Mouse (Mus musculus): ENCODE measurements around the gene Fam168a. TPM values are rescaled to one million over a fixed set of nuclear protein-coding genes. Genes with fewer than 3 reads are reported as not detected.
"Not testable (repeated sequence)": the region's sequence is repeated elsewhere in the genome, so short reads cannot be mapped to it uniquely, and the experiment has no call there.

Gene Fam168a
- polyA plus RNA-seq, 1 experiment: 158 TPM

GRCm38 (mm10) chr7:100845026-100845400 is 138.6 kb downstream of the Fam168a start:
- TF ChIP-seq CTCF (IDR thresholded peaks at IDR 0.05; ENCODE audit: borderline replicate concordance, extremely low read depth, insufficient read depth, insufficient read length): no peak
- TF ChIP-seq POLR2A (IDR thresholded peaks at IDR 0.05; ENCODE audit: borderline replicate concordance, extremely low read depth, insufficient read depth, insufficient read length, poor library complexity, severe bottlenecking): no peak
- DNase-seq (ENCODE audit: low read depth): no peak

- peak; percentile 30 for DNase-seq (ENCODE audit: low read depth)
- TF ChIP-seq CTCF (IDR thresholded peaks at IDR 0.05; ENCODE audit: borderline replicate concordance, extremely low read depth, insufficient read depth, insufficient read length) (no peak), POLR2A (IDR thresholded peaks at IDR 0.05; ENCODE audit: borderline replicate concordance, extremely low read depth, insufficient read depth, insufficient read length, poor library complexity, severe bottlenecking) (no peak)
Observed at GRCm38 (mm10) chr7:100845412-100845811, 139.0 kb downstream of the Fam168a start.

GRCm38 (mm10) chr7:100846033-100846432 is 139.6 kb downstream of the Fam168a start:
- DNase-seq (ENCODE audit: low read depth): not testable (repeated sequence)

GRCm38 (mm10) chr7:100847131-100847530 is 140.7 kb downstream of the Fam168a start:
- DNase-seq (ENCODE audit: low read depth): no peak
- no peak for TF ChIP-seq CTCF (IDR thresholded peaks at IDR 0.05; ENCODE audit: borderline replicate concordance, extremely low read depth, insufficient read depth, insufficient read length)
- no peak for TF ChIP-seq POLR2A (IDR thresholded peaks at IDR 0.05; ENCODE audit: borderline replicate concordance, extremely low read depth, insufficient read depth, insufficient read length, poor library complexity, severe bottlenecking)

- peak; percentile 73 for DNase-seq (ENCODE audit: low read depth)
- TF ChIP-seq CTCF (IDR thresholded peaks at IDR 0.05; ENCODE audit: borderline replicate concordance, extremely low read depth, insufficient read depth, insufficient read length): peak; percentile 70
- TF ChIP-seq POLR2A (IDR thresholded peaks at IDR 0.05; ENCODE audit: borderline replicate concordance, extremely low read depth, insufficient read depth, insufficient read length, poor library complexity, severe bottlenecking): no peak
Observed at GRCm38 (mm10) chr7:100848744-100849143, 142.3 kb downstream of the Fam168a start.

GRCm38 (mm10) chr7:100849508-100849907 is 143.1 kb downstream of the Fam168a start:
- no peak for DNase-seq (ENCODE audit: low read depth)
- no peak for TF ChIP-seq POLR2A (IDR thresholded peaks at IDR 0.05; ENCODE audit: borderline replicate concordance, extremely low read depth, insufficient read depth, insufficient read length, poor library complexity, severe bottlenecking)
- TF ChIP-seq CTCF (IDR thresholded peaks at IDR 0.05; ENCODE audit: borderline replicate concordance, extremely low read depth, insufficient read depth, insufficient read length): no peak

- peak; percentile 55 for DNase-seq (ENCODE audit: low read depth)
- no peak for TF ChIP-seq CTCF (IDR thresholded peaks at IDR 0.05; ENCODE audit: borderline replicate concordance, extremely low read depth, insufficient read depth, insufficient read length)
- TF ChIP-seq POLR2A (IDR thresholded peaks at IDR 0.05; ENCODE audit: borderline replicate concordance, extremely low read depth, insufficient read depth, insufficient read length, poor library complexity, severe bottlenecking): no peak
Observed at GRCm38 (mm10) chr7:100851481-100852356, 145.3 kb downstream of the Fam168a start.

GRCm38 (mm10) chr7:100853396-100853795 is 147.0 kb downstream of the Fam168a start:
- DNase-seq (ENCODE audit: low read depth): no peak
- TF ChIP-seq CTCF (IDR thresholded peaks at IDR 0.05; ENCODE audit: borderline replicate concordance, extremely low read depth, insufficient read depth, insufficient read length) (no peak), POLR2A (IDR thresholded peaks at IDR 0.05; ENCODE audit: borderline replicate concordance, extremely low read depth, insufficient read depth, insufficient read length, poor library complexity, severe bottlenecking) (no peak)

- TF ChIP-seq CTCF (IDR thresholded peaks at IDR 0.05; ENCODE audit: borderline replicate concordance, extremely low read depth, insufficient read depth, insufficient read length) (no peak), POLR2A (IDR thresholded peaks at IDR 0.05; ENCODE audit: borderline replicate concordance, extremely low read depth, insufficient read depth, insufficient read length, poor library complexity, severe bottlenecking) (no peak)
- DNase-seq (ENCODE audit: low read depth): no peak
Observed at GRCm38 (mm10) chr7:100854137-100854814, 147.8 kb downstream of the Fam168a start.

- TF ChIP-seq POLR2A (IDR thresholded peaks at IDR 0.05; ENCODE audit: borderline replicate concordance, extremely low read depth, insufficient read depth, insufficient read length, poor library complexity, severe bottlenecking) (no peak), CTCF (IDR thresholded peaks at IDR 0.05; ENCODE audit: borderline replicate concordance, extremely low read depth, insufficient read depth, insufficient read length) (no peak)
- peak; percentile 84 for DNase-seq (ENCODE audit: low read depth)
Observed at GRCm38 (mm10) chr7:100854861-100855260, 148.4 kb downstream of the Fam168a start.

- DNase-seq (ENCODE audit: low read depth): no peak
- no peak for TF ChIP-seq CTCF (IDR thresholded peaks at IDR 0.05; ENCODE audit: borderline replicate concordance, extremely low read depth, insufficient read depth, insufficient read length)
- TF ChIP-seq POLR2A (IDR thresholded peaks at IDR 0.05; ENCODE audit: borderline replicate concordance, extremely low read depth, insufficient read depth, insufficient read length, poor library complexity, severe bottlenecking): no peak
Observed at GRCm38 (mm10) chr7:100855300-100855699, 148.9 kb downstream of the Fam168a start.

Data from brain, embryonic 14.5 days (tissue).